Mouse (Mus musculus): ENCODE data around the gene Fancg. TPM values are rescaled to one million over a fixed set of nuclear protein-coding genes. Genes with fewer than 3 reads are reported as not detected.

The Fancg gene
- total RNA-seq, 2 experiments from 2014 or later: 2.2 to 2.6 TPM

DNA sequence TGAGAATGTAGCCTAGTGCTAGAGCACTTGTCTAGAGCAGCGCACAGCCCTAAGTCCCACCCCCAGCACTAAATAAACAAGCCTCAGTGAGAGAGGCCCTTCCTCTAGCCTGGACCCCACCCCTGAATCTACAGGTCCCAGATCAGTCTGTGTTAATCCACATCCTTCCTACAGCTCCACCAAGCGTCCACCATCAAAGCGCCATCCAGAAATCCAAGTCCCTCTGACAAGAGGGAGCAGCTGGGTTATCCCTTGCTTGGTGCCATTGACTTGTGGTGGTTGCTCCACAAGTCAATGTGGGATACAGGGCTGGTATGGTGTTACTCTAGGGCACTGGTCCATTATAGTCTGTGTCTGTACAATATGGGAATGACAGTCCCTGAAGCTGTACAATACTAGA is 55.1 kb downstream of the Fancg start:
- intact Hi-C loops (cut with DNase I; ENCODE audit: low total_unique reads): no loop called here
- DNase-seq: no peak

DNA sequence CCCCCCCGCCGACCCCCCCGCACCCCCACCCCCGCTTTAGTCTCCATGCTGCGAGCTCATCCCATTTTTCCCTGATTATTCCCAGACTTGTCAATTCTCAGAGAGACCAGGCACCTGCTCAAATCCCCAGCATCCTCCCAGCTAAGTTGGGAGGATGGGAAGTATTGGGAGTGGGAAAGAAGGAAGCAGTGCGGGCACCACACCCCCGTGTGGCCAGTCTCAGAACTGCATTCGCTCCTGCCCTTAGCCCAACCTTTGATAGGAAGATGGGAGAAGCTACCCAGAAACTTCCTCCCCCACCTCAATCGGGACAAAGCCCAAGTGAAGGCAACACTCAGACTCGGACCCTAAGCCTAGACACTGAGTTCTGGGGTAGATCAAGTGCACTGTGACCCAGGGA is 56.0 kb downstream of the Fancg start:
- peak; percentile 77 for DNase-seq
- intact Hi-C loops (cut with DNase I; ENCODE audit: low total_unique reads): no loop called here

DNA sequence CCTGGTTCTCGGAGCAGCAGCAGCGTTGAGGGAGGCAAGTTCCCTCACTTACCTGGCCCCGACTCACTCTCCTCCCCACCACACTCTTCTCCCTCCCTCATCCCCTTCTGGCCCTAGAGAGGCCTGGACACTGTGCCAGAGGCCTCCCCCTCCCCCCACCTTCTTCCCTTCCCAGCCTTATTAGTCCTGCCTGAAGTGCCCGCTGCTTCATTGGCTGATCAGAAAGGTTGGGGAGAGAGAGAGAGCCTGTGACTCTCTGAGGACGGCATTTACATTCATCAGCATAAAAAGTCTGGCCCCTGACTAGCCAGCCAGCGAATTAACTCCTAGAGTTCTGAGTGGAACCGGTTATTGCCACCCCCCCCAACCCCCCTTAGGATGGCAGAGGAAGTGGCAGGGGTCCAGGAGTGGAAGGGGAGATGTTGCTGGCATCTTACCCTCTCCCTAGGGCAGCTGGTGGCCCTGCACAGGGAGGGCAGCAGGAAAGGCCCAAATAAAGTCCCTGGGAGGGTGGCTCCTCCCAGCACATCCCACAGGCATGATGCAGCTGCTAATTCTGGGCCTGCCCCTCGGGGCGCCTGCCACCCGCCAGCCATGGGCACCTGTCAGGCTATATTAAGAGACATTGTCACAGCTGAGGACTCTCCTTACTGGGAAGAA is 56.7 kb downstream of the Fancg start:
- intact Hi-C loops (cut with DNase I; ENCODE audit: low total_unique reads): no loop called here

DNA sequence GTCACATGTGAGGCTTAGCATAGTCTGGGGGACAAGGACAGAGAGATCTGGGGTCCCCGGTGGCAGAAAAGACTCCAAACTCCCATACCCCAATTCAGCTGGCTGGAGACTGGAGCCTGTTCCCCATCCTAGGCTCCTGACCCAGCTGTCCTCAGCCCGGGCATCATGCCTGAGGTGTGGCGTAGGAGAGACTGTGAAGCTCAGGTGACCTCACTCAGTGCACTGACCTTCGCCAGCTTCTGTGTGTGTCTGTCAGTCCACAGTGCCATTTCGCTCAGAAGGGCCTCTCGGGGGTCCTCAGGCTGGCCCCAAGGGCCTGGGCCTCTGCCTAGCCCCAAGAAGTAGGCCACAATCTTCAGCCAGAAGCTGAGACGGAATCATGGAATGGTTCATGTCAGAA is 57.7 kb downstream of the Fancg start:
- intact Hi-C loops (cut with DNase I; ENCODE audit: low total_unique reads): no loop called here
- DNase-seq: peak; percentile 77

More for the DNA sequence above, 56.7 kb downstream of the Fancg start:
- peak; percentile 85 for DNase-seq

Other genes starting within 250 kb of the Fancg start
- 1 to 10 TPM; 5.3 to 7.3 TPM for gene Ccl21a, start 236.5 kb downstream of the Fancg start, total RNA-seq (2021)
- gene Fam205a1, start 156.6 kb downstream of the Fancg start, total RNA-seq (2021): not detected
- gene Gm12394, start 153.7 kb downstream of the Fancg start, total RNA-seq (2021): not detected
- under 1 TPM; 0.49 to 0.86 TPM for gene Fam205c, start 136.3 kb downstream of the Fancg start, total RNA-seq (2021)
- under 1 TPM; 0.45 to 0.66 TPM for gene Phf24, start 93.8 kb downstream of the Fancg start, total RNA-seq (2021)
- gene Dnajb5, start 60.7 kb downstream of the Fancg start, total RNA-seq (2021): 100 to 1,000 TPM; 118 to 161 TPM
- gene 1700022I11Rik, start 40.9 kb downstream of the Fancg start, total RNA-seq (2021): not detected
- 100 to 1,000 TPM; 260 to 262 TPM for gene Vcp, start 10.0 kb downstream of the Fancg start, total RNA-seq (2021)
- 1 to 10 TPM; 5.4 to 6.5 TPM for gene Pigo, start 15.3 kb upstream of the Fancg start, total RNA-seq (2021)
- gene Stoml2, start 21.2 kb upstream of the Fancg start, total RNA-seq (2021): 10 to 100 TPM; 82.9 to 84.8 TPM
- 10 to 100 TPM; 25.1 to 27.8 TPM for gene Fam214b, start 35.7 kb upstream of the Fancg start, total RNA-seq (2021)
- gene Unc13b, start 48.4 kb upstream of the Fancg start, total RNA-seq (2021): 1 to 10 TPM; 4.1 to 4.6 TPM